Mouse (Mus musculus) hindbrain, embryonic 14.5 days (tissue): Measurements from ENCODE around the gene Igfbp6. TPM values are rescaled to one million over a fixed set of nuclear protein-coding genes. Genes with fewer than 3 reads are reported as not detected.

Experiments used
- ATAC-seq: fragments of 200-750 bp; cut with Nextera tagmentation; 2 replicates; pipeline ENCODE4 v1.8.0; 2017; ENCODE audit warnings: moderate number of reproducible peaks, mild to moderate bottlenecking, moderate TSS enrichment, moderate library complexity; ENCODE audit not compliant: low FRiP score
- DNase-seq: peaks from one replicate; pipeline ENCODE4 v3.0.0-alpha.2; 2015; ENCODE audit warnings: low spot score
- H3K27ac ChIP-seq: fragments of 300-500 bp; sonication (generic); 2 replicates; pipeline ENCODE4 v1.5.1; 2014; ENCODE audit warnings: mild to moderate bottlenecking, moderate library complexity
- H3K27me3 ChIP-seq: fragments of 300-500 bp; sonication (generic); 2 replicates; pipeline ENCODE4 v1.6.1; 2014; ENCODE audit warnings: mild to moderate bottlenecking, low read length, mixed read lengths; ENCODE audit not compliant: control insufficient read depth, insufficient read depth
- H3K36me3 ChIP-seq: fragments of 300-500 bp; sonication (generic); replicated peaks from 2 replicates; pipeline ENCODE4 v1.6.1; 2014; ENCODE audit not compliant: control insufficient read depth, insufficient read depth
- H3K4me1 ChIP-seq: fragments of 300-500 bp; sonication (generic); replicated peaks from 2 replicates; pipeline ENCODE4 v1.6.1; 2014; ENCODE audit warnings: antibody characterized with exemption, low read length, mixed read lengths; ENCODE audit not compliant: control insufficient read depth, insufficient read depth
- H3K4me2 ChIP-seq: fragments of 300-500 bp; sonication (generic); replicated peaks from 2 replicates; pipeline ENCODE4 v1.6.1; 2014; ENCODE audit warnings: mild to moderate bottlenecking, moderate library complexity
- H3K4me3 ChIP-seq: fragments of 300-500 bp; sonication (generic); replicated peaks from 2 replicates; pipeline ENCODE4 v1.5.1; 2014; ENCODE audit warnings: mild to moderate bottlenecking, low read length
- H3K9ac ChIP-seq: fragments of 300-500 bp; sonication (generic); 2 replicates; pipeline ENCODE4 v1.6.1; 2014
- H3K9me3 ChIP-seq: fragments of 300-500 bp; sonication (generic); 2 replicates; pipeline ENCODE4 v1.6.1; 2016; ENCODE audit warnings: low read length; ENCODE audit not compliant: control insufficient read depth
- WGBS: fragments of 180-500 bp; shearing (Covaris S2); extraction: QIAGEN DNeasy Blood & Tissue Kit; methylation state at CpG from one replicate; pipeline ENCODE4 v1.1.7; 2014; 5-methylcytosine and 5-hydroxymethylcytosine counted together
- polyA plus RNA-seq: library from polyadenylated mRNA; unstranded; fragments of >200 nt; fragmentation: Nextera tagmentation; extraction: Ambion mirVana; gene quantifications from 2 replicates; pipeline ENCODE4 v1.2.1, GENCODE M21; 2014

Igfbp6 gene
- polyA plus RNA-seq, 1 experiment from 2014 or later, result 1.8 TPM

DNA sequence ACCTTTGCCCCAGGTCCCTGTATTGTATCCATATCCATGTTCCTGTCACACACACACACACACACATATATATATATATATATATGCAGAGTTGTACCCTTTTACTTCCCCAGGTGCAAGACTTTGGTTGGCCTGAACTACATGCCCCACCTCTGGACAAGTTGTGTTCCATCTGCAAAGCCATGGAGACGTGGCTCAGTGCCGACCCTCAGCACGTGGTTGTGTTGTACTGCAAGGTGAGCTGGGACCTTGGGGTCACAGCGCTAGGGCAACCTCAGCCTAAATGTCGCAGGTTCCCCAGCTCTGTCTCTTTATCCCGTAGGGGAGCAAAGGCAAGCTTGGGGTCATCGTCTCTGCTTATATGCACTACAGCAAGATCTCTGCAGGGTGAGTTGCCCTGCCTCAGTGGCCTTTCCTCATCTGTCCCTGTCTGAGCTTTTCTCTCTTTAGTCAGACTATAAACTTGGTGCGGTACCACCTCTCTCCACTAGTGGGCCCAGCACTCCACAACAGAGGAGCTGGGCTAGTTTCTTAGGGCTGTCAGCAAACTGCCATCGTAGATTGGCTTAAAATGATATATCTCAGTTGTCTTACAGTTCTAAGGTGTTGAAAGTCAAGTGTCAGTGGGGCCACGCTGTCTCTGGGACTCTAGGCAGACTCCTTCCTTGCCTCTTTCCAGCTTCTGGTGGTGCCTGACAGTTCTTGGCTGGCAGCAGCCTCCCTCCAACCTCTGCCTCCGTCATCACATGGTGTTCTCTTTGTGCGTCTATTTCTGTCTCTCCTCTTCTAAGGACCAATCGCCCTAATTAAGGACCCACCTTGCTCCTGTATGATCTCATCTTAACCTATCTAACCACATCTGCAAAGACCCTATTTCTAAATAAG, 36.2 kb upstream of the Igfbp6 start:
- 38% methylated on average over 13 of the region's 13 CpGs for WGBS
- Histone ChIP-seq H3K27me3 (peaks cover 27% of the 10 kb centered on the region), H3K27ac (no peak overlapping the region), H3K36me3 (no peaks in the 10 kb centered on the region), H3K9me3 (no peaks in the 10 kb centered on the region), H3K9ac (no peak overlapping the region), H3K4me1 (peaks cover 29% of the 10 kb centered on the region; the same call in 1 of the 2 replicates), H3K4me2 (peak overlapping the region; percentile 50; the same call in 1 of the 2 replicates), H3K4me3 (no peak overlapping the region)
- ATAC-seq (no peak), DNase-seq (peak; percentile 83)

GRCm38 (mm10) chr15:102108651-102109525, 35.3 kb upstream of the Igfbp6 start:
- Histone ChIP-seq H3K9me3 (no peaks in the 10 kb centered on the region), H3K4me1 (peaks cover 22% of the 10 kb centered on the region; the same call in 1 of the 2 replicates), H3K36me3 (no peaks in the 10 kb centered on the region), H3K4me2 (no peak overlapping the region), H3K4me3 (no peak overlapping the region), H3K27me3 (peaks cover 27% of the 10 kb centered on the region), H3K27ac (no peak overlapping the region), H3K9ac (no peak overlapping the region)
- ATAC-seq (no peak), DNase-seq (peak; percentile 78)
- 40% methylated on average over 18 of the region's 18 CpGs for WGBS

GRCm38 (mm10) chr15:102110271-102110670, 33.9 kb upstream of the Igfbp6 start:
- 95% methylated on average over 7 of the region's 7 CpGs for WGBS
- Histone ChIP-seq H3K36me3 (no peaks in the 10 kb centered on the region; the same call in none of the 2 replicates), H3K27ac (no peak overlapping the region), H3K9ac (no peak overlapping the region), H3K4me1 (peaks cover 22% of the 10 kb centered on the region; the same call in 1 of the 2 replicates), H3K27me3 (peaks cover 27% of the 10 kb centered on the region), H3K9me3 (no peaks in the 10 kb centered on the region), H3K4me2 (no peak overlapping the region), H3K4me3 (no peak overlapping the region)
- DNase-seq, result no peak
- ATAC-seq, result no peak

- H3K27me3 ChIP-seq, result peaks cover 21% of the 10 kb centered on the region
- no peak overlapping the region for H3K9ac ChIP-seq
- no peak overlapping the region for H3K4me2 ChIP-seq
- H3K4me1 ChIP-seq, result peaks cover 20% of the 10 kb centered on the region; the same call in 1 of the 2 replicates
- H3K27ac ChIP-seq, result no peak overlapping the region
- ATAC-seq, result no peak
- no peaks in the 10 kb centered on the region for H3K9me3 ChIP-seq
- no peak overlapping the region for H3K4me3 ChIP-seq
- no peak for DNase-seq
- H3K36me3 ChIP-seq, result peaks cover 2% of the 10 kb centered on the region
- WGBS, result 80% methylated on average over 29 of the region's 29 CpGs
These were observed 33.3 kb upstream of the Igfbp6 start for GRCm38 (mm10) chr15:102110701-102111494.

DNA sequence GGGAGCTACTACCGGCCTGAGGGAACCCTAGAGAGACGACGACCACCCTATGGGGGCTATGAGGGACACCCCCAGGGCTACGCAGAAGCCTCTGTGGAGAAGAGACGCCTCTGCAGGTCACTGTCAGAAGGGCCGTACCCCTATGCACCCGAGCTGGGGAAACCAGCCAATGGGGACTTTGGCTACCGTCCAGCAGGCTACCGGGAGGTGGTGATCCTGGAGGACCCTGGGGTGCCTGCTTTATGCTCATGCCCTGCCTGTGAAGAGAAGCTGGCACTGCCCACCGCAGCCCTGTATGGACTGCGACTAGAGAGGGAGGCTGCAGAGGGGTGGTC, 32.7 kb upstream of the Igfbp6 start:
- peaks cover 15% of the 10 kb centered on the region for H3K27me3 ChIP-seq
- 77% methylated on average over 11 of the region's 11 CpGs for WGBS
- ATAC-seq (no peak), DNase-seq (no peak)
- H3K4me2 ChIP-seq, result no peak overlapping the region
- H3K36me3 ChIP-seq, result peaks cover 7% of the 10 kb centered on the region
- H3K4me1 ChIP-seq, result peaks cover 18% of the 10 kb centered on the region; the same call in 1 of the 2 replicates
- no peak overlapping the region for H3K27ac ChIP-seq
- H3K4me3 ChIP-seq, result no peak overlapping the region
- no peak overlapping the region for H3K9ac ChIP-seq
- no peaks in the 10 kb centered on the region for H3K9me3 ChIP-seq

- Histone ChIP-seq H3K4me2 (no peak overlapping the region), H3K9me3 (no peaks in the 10 kb centered on the region), H3K27me3 (peaks cover 8% of the 10 kb centered on the region), H3K27ac (no peak overlapping the region), H3K9ac (no peak overlapping the region), H3K4me1 (peaks cover 12% of the 10 kb centered on the region; the same call in 1 of the 2 replicates), H3K4me3 (no peak overlapping the region), H3K36me3 (peaks cover 14% of the 10 kb centered on the region)
- no peak for ATAC-seq
- DNase-seq, result no peak
- 90% methylated on average over 6 of the region's 6 CpGs for WGBS
These were observed 32.0 kb upstream of the Igfbp6 start for GRCm38 (mm10) chr15:102112181-102112580.

- Histone ChIP-seq H3K9me3 (no peaks in the 10 kb centered on the region), H3K4me2 (no peak overlapping the region), H3K36me3 (peaks cover 20% of the 10 kb centered on the region), H3K27me3 (peaks cover 2% of the 10 kb centered on the region), H3K9ac (no peak overlapping the region), H3K27ac (no peak overlapping the region), H3K4me3 (no peak overlapping the region), H3K4me1 (0 out of 2 replicates have a peak, but pooled peaks cover 6% of the 10 kb centered on the region)
- 87% methylated on average over 8 of the region's 8 CpGs for WGBS
- ATAC-seq (no peak), DNase-seq (no peak)
These were observed 31.3 kb upstream of the Igfbp6 start for GRCm38 (mm10) chr15:102112827-102113226.

DNA sequence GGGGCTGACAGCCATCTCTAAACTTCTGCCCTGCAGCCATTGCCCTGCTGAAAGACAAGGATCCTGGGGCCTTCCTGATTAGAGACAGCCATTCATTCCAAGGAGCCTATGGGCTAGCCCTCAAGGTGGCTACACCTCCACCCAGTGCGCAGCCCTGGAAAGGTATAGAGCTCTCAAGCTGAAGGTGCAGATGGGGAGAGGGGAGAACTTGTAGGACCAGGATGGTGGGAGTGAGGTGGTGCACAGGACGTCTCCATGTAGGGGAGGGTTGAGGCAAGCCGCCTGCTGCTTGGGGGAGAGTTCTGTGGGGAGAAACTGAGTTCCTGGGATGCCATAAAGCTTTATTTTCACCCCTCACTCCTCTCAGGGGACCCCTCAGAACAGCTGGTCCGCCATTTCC, 30.5 kb upstream of the Igfbp6 start:
- 76% methylated on average over 4 of the region's 4 CpGs for WGBS
- DNase-seq, result no peak

More for the DNA sequence above, 30.5 kb upstream of the Igfbp6 start:
- Histone ChIP-seq H3K4me1 (0 out of 2 replicates have a peak, but pooled peaks cover 3% of the 10 kb centered on the region), H3K9me3 (no peaks in the 10 kb centered on the region), H3K27me3 (no peaks in the 10 kb centered on the region), H3K27ac (no peak overlapping the region), H3K4me3 (no peak overlapping the region), H3K36me3 (peaks cover 29% of the 10 kb centered on the region), H3K9ac (no peak overlapping the region), H3K4me2 (no peak overlapping the region)
- ATAC-seq, result no peak
